Mouse (Mus musculus) stomach, embryonic 16.5 days (tissue): ENCODE results near the gene Kank4. TPM values are rescaled to one million over a fixed set of nuclear protein-coding genes. Genes with fewer than 3 reads are reported as not detected.
"Not testable (repeated sequence)": the region's sequence is repeated elsewhere in the genome, so short reads cannot be mapped to it uniquely, and the experiment has no call there.

Source experiments
- ATAC-seq: fragments of 200-750 bp; cut with Nextera tagmentation; 2 replicates; pipeline ENCODE4 v1.8.0; 2017; ENCODE audit warnings: moderate number of reproducible peaks, moderate TSS enrichment; ENCODE audit not compliant: insufficient read depth, low FRiP score
- H3K27ac ChIP-seq: fragments of 300-500 bp; sonication (generic); 2 replicates; pipeline ENCODE4 v1.5.1; 2014; ENCODE audit warnings: low read length
- H3K27me3 ChIP-seq: fragments of 300-500 bp; sonication (generic); 2 replicates; pipeline ENCODE4 v1.6.1; 2014; ENCODE audit warnings: low read length, control low read depth, mixed read lengths; ENCODE audit not compliant: control insufficient read depth, insufficient read depth
- H3K36me3 ChIP-seq: fragments of 300-500 bp; sonication (generic); 2 replicates; pipeline ENCODE4 v1.6.1; 2014; ENCODE audit warnings: low read length; ENCODE audit not compliant: control insufficient read depth, insufficient read depth
- H3K4me1 ChIP-seq: fragments of 300-500 bp; sonication (generic); 2 replicates; pipeline ENCODE4 v1.6.1; 2014; ENCODE audit warnings: low read length, control low read depth, mixed read lengths; ENCODE audit not compliant: control insufficient read depth, insufficient read depth
- H3K4me2 ChIP-seq: fragments of 300-500 bp; sonication (generic); 2 replicates; pipeline ENCODE4 v1.6.1; 2014; ENCODE audit warnings: low read depth, low read length, mixed read lengths
- H3K4me3 ChIP-seq: fragments of 300-500 bp; sonication (generic); replicated peaks from 2 replicates; pipeline ENCODE4 v1.5.1; 2014; ENCODE audit warnings: mild to moderate bottlenecking, low read length
- H3K9ac ChIP-seq: fragments of 300-500 bp; sonication (generic); 2 replicates; pipeline ENCODE4 v1.6.1; 2014; ENCODE audit warnings: low read length
- H3K9me3 ChIP-seq: fragments of 300-500 bp; sonication (generic); replicated peaks from 2 replicates; pipeline ENCODE4 v1.6.1; 2016; ENCODE audit warnings: low read length, control low read depth; ENCODE audit not compliant: control insufficient read depth
- WGBS: fragments of 180-500 bp; shearing (Covaris S2); extraction: QIAGEN DNeasy Blood & Tissue Kit; methylation state at CpG from one replicate; pipeline ENCODE4 v1.1.7; 2014; 5-methylcytosine and 5-hydroxymethylcytosine counted together
- polyA plus RNA-seq: library from polyadenylated mRNA; unstranded; fragments of >200 nt; fragmentation: Nextera tagmentation; extraction: Ambion mirVana; gene quantifications from 2 replicates; pipeline ENCODE4 v1.2.1, GENCODE M21; 2015

Kank4 gene
- polyA plus RNA-seq, 1 experiment from 2014 or later, result 1.8 TPM

DNA sequence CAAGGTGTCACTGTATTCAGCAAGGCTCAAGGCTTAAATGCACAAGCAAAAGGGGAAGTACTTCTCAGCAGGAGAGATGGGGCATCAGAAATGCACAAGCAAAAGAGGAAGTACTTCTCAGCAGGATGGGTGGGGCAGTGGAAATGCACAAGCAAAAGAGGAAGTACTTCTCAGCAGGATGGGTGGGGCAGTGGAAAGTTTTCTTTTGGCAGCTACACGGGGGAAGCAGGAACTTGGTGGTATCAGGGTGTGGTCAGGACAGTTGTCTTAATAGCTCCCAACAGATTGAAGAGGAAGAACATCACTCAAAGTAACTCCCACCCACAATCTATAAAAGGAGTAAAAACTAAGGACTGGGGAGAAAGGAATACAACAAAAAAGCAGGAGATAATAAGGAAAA lies 33.1 kb upstream of the Kank4 start:
- not testable (repeated sequence) for ATAC-seq, H3K9ac ChIP-seq, H3K4me1 ChIP-seq, H3K27me3 ChIP-seq, H3K27ac ChIP-seq, H3K36me3 ChIP-seq, H3K9me3 ChIP-seq, H3K4me2 ChIP-seq, H3K4me3 ChIP-seq
- WGBS, result 75% methylated on average over 1 of the region's 1 CpGs

DNA sequence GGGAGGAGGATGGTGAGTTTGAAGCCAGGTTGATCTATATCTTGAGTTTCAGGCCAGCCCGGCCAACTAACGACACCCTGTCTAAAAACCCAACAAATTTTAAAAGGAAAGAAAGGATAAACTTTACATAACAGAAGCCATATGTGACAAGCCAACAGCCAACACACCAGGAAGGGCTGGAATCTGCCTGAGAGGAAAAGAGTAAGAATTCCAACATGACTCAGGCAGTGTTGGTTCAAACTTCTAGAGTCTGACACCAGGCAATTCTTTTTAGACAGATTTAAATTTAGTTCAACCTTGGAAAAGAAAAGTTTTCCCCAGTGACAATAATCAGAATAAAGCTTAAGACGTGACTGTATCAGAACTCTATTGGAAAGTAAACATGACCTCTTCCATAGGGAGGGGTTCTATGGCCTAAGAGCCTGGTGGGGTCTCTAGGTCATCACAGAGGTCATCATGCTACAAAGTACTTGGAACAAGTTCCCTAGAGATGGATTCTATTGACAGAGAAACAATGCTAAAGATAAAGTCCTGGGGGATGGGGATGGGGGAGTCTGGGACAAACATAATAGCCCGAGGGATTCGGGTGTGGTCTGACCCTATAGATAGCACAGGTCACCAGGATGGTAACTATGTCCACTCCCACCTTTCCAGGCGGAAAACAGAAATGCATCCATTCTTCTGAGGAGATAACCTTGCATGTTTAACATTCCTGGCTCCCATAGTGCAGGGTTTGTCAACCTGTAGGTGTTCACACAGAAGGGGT lies 30.0 kb upstream of the Kank4 start:
- Histone ChIP-seq H3K27me3 (no peaks in the 10 kb centered on the region), H3K27ac (no peak overlapping the region), H3K9ac (no peak overlapping the region), H3K36me3 (no peaks in the 10 kb centered on the region), H3K4me3 (no peak overlapping the region), H3K4me1 (no peaks in the 10 kb centered on the region), H3K9me3 (no peaks in the 10 kb centered on the region), H3K4me2 (no peak overlapping the region)
- 28% methylated on average over 6 of the region's 6 CpGs for WGBS
- ATAC-seq, result no peak

DNA sequence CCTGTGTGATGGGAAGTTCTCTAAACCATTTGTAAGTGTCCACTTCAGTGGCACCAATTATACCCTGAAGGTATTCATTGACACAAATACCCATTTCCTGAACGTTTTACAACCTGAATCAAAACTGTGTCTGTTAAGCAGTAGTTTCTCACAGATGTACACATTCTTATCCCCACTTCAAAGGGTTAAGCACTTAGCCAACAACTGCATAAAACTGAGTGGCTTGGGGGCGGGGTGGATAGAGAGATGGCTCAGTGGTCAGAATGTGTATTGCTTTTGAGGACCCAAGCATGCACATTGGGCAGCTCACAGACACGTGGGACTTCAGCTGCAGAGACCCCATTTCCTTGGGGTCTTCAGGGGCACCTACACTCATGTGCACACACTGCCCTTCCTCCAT lies 29.1 kb upstream of the Kank4 start:
- ATAC-seq, result no peak
- no peak overlapping the region for H3K27ac ChIP-seq
- 39% methylated on average over 3 of the region's 3 CpGs for WGBS

DNA sequence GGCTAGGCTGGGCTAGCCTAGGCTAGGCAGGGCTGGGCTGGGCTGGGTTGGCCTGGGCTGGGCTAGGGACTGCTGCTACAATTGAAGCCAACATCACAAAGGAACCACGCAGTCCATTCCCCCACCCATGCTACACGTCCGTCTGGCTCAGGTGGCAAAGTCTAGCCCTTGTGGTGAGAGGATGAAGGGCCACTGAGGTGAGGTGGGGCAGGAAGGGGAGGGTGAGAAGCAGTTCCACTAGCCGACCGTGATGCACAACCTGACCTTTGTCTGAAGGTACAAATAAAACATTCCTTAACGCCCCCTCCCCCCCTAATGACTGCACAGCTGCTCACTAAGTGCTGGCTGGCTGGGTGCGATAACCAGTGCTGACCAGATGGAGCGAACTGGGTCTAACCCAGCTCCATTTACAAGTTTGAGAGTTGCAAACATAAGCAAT lies 28.4 kb upstream of the Kank4 start:
- no peaks in the 10 kb centered on the region for H3K36me3 ChIP-seq
- no peak overlapping the region for H3K4me3 ChIP-seq
- no peak overlapping the region for H3K4me2 ChIP-seq
- H3K27me3 ChIP-seq, result no peaks in the 10 kb centered on the region
- WGBS, result 32% methylated on average over 8 of the region's 8 CpGs
- H3K27ac ChIP-seq, result no peak overlapping the region
- peak; percentile 47; the same call in 1 of the 2 replicates for ATAC-seq
- no peaks in the 10 kb centered on the region for H3K9me3 ChIP-seq
- H3K4me1 ChIP-seq, result no peaks in the 10 kb centered on the region
- H3K9ac ChIP-seq, result no peak overlapping the region

More for the DNA sequence above, 29.1 kb upstream of the Kank4 start:
- no peaks in the 10 kb centered on the region for H3K36me3 ChIP-seq
- no peak overlapping the region for H3K4me2 ChIP-seq
- H3K9ac ChIP-seq, result no peak overlapping the region
- H3K27me3 ChIP-seq, result no peaks in the 10 kb centered on the region
- H3K4me1 ChIP-seq, result no peaks in the 10 kb centered on the region
- no peak overlapping the region for H3K4me3 ChIP-seq
- H3K9me3 ChIP-seq, result no peaks in the 10 kb centered on the region

DNA sequence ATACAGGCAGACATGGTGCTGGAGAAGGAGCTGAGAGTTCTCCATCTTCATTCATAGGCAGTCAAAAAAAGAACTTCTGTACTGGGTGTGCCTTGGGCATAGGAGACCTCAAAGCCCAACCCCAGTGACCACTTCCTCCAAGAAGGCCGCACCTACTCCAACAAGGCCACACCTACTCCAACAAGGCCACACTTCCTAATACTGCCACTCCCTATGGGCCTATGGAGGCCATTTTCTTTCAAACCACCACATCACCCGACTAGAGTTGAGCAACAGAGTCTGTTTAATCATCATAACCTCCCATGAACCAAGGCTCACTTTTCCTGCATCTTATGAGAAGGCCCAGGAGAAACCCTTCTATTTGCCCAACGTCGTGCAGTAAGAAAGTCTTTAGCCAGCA lies 27.9 kb upstream of the Kank4 start:
- H3K27me3 ChIP-seq, result no peaks in the 10 kb centered on the region
- no peak overlapping the region for H3K4me3 ChIP-seq
- 88% methylated on average over 4 of the region's 4 CpGs for WGBS
- H3K9ac ChIP-seq, result no peak overlapping the region
- no peaks in the 10 kb centered on the region for H3K4me1 ChIP-seq
- H3K4me2 ChIP-seq, result no peak overlapping the region
- H3K36me3 ChIP-seq, result no peaks in the 10 kb centered on the region
- H3K9me3 ChIP-seq, result no peaks in the 10 kb centered on the region
- ATAC-seq, result no peak; the same call in 1 of the 2 replicates
- H3K27ac ChIP-seq, result no peak overlapping the region

DNA sequence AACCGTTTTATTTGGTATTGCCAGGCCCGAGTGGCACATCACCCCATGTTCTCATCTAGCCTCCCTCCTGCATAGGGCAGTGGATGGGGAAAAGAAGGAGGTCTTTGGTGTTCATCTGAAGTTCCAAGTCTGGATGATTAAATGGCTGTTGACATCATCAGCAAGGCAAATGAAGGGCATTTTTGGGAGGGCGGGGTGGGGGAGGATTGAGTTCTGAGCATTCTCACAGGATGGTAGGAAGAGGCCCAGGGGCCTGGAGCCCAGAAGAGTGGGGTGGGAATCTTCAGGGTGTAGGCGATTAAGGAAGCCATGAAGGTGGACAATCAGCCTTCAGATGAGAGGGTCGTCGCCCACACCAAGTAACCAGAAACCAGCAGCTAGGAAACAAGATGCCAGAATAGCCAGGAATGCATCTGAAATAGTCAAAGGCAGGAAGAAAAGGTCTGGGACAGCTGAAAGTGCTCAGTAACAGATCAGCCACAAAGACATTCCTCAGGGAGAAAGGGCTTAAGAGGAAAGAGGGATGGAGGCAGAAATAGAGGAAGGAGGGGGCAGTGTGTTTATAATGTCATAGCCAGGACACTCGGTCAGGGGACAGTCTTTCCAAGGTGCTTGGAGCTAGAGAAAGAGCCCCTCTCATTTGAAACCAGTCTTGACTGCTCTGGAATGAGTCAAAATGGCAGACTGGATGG lies 26.7 kb upstream of the Kank4 start:
- no peak for ATAC-seq
- H3K4me2 ChIP-seq, result no peak overlapping the region
- H3K27me3 ChIP-seq, result no peaks in the 10 kb centered on the region
- WGBS, result 75% methylated on average over 7 of the region's 7 CpGs
- H3K36me3 ChIP-seq, result no peaks in the 10 kb centered on the region
- no peaks in the 10 kb centered on the region for H3K4me1 ChIP-seq
- H3K9ac ChIP-seq, result no peak overlapping the region
- no peak overlapping the region for H3K27ac ChIP-seq
- H3K4me3 ChIP-seq, result no peak overlapping the region
- H3K9me3 ChIP-seq, result no peaks in the 10 kb centered on the region

DNA sequence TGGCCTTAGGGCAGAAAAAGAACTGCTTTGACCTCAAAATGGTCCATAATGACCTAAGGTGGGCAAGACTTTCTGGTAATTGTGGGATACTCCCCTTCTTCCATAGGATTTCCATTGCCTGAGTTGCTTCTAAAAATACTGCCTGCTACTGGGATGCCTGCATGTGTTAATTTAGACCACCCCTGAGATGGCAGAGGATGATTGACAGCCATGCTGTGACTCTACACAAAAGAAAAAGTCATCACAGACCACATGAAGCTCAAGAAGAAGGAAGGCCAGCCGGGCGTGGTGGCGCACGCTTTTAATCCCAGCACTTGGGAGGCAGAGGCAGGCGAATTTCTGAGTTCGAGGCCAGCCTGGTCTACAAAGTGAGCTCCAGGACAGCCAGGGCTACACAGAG lies 23.9 kb upstream of the Kank4 start:
- H3K36me3 ChIP-seq, H3K9ac ChIP-seq, H3K27me3 ChIP-seq, H3K4me3 ChIP-seq, H3K4me2 ChIP-seq, H3K4me1 ChIP-seq, H3K27ac ChIP-seq, ATAC-seq, H3K9me3 ChIP-seq: not testable (repeated sequence)
- WGBS, result 94% methylated on average over 6 of the region's 6 CpGs

DNA sequence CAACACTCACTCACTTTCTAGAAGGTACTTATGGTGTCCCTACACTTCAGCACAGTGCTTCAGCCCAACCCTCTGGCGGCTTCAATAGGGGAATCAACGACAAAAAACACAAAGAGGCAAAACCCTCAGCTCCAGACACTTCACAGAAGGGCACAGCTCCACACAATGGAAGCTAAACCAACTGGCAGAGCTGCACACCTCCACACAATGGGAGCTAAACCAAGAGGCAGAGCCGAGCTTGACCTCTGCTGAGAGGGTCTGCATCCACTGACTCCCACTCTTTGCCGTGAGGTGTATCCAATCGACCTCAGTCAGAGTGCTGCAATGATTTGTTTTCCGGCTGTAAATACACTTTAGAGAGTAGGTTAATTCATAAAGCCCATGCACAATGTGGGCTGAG lies 23.2 kb upstream of the Kank4 start:
- H3K4me3 ChIP-seq, result no peak overlapping the region
- H3K4me2 ChIP-seq, result no peak overlapping the region
- H3K9ac ChIP-seq, result no peak overlapping the region
- H3K27ac ChIP-seq, result no peak overlapping the region
- ATAC-seq, result no peak
- H3K4me1 ChIP-seq, result no peaks in the 10 kb centered on the region
- no peaks in the 10 kb centered on the region for H3K27me3 ChIP-seq
- no peaks in the 10 kb centered on the region for H3K36me3 ChIP-seq
- H3K9me3 ChIP-seq, result no peaks in the 10 kb centered on the region
- WGBS, result 62% methylated on average over 6 of the region's 6 CpGs

DNA sequence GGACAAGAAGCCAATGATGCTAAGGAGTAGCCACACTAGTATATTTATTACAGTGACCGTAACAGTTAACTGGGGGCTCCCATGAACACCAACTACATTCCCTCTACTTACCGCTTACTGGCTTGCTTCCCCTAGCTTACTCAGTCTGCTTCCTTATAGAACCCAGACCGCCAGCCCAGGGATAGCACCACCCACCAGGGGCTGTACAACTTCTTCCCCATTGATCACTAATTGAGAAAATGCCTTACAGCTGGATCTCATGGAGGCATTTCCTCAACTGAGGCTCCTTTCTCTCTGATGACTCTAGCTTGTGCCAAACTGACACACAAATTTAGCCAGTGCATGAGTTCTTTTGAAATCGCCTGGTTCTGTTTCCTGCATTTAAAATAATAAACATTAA lies 21.6 kb upstream of the Kank4 start:
- H3K36me3 ChIP-seq, result no peaks in the 10 kb centered on the region
- H3K4me2 ChIP-seq, result no peak overlapping the region
- ATAC-seq, result no peak
- WGBS, result 83% methylated on average over 4 of the region's 4 CpGs
- no peaks in the 10 kb centered on the region for H3K9me3 ChIP-seq
- no peaks in the 10 kb centered on the region for H3K4me1 ChIP-seq
- H3K9ac ChIP-seq, result no peak overlapping the region
- H3K4me3 ChIP-seq, result no peak overlapping the region
- H3K27me3 ChIP-seq, result no peaks in the 10 kb centered on the region
- no peak overlapping the region for H3K27ac ChIP-seq
